Mouse (Mus musculus): Measurements from ENCODE around the gene Timeless. TPM values are rescaled to one million over a fixed set of nuclear protein-coding genes. Genes with fewer than 3 reads are reported as not detected.

The Timeless gene
- polyA plus RNA-seq, 1 experiment from 2014 or later = 15.6 TPM

DNA sequence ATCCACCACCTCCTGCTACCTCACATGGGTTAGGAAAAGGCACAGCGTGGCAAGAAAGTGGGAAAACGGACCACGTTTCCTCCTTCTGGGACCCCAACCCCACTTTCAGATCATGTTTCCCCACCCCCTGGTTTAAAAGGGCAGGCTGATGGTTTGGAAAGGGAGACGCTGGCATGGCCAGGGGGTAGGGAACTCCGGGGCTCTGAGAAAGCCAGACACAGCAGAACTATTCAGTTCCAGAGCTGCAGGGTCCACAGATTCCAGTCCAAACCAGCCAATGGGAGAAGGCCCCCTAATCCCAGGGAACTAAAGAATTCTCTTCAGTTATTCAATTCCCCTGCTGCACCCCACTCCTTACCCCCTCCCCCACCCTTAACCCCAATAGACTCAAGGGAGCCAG lies 6.8 kb upstream of the Timeless start:
- H3K4me3 ChIP-seq (ENCODE audit: low read depth, low read length) = no peak overlapping the region
- H3K9ac ChIP-seq (ENCODE audit: low read depth, low read length) = no peak overlapping the region
- H3K9me3 ChIP-seq (replicated peaks; ENCODE audit: control insufficient read depth, low read length, poor library complexity, severe bottlenecking) = no peaks in the 10 kb centered on the region
- no peak overlapping the region for H3K27ac ChIP-seq (ENCODE audit: low read length)
- H3K36me3 ChIP-seq (ENCODE audit: control insufficient read depth, insufficient read depth, low read length) = no peaks in the 10 kb centered on the region
- no peak overlapping the region for H3K4me2 ChIP-seq (ENCODE audit: low read length)
- 42% methylated on average over 5 of the region's 5 CpGs for WGBS
- H3K4me1 ChIP-seq (ENCODE audit: control insufficient read depth, insufficient read depth, low read length) = no peaks in the 10 kb centered on the region
- ATAC-seq = no peak
- no peaks in the 10 kb centered on the region for H3K27me3 ChIP-seq (ENCODE audit: control insufficient read depth, insufficient read depth, low read depth, low read length)

DNA sequence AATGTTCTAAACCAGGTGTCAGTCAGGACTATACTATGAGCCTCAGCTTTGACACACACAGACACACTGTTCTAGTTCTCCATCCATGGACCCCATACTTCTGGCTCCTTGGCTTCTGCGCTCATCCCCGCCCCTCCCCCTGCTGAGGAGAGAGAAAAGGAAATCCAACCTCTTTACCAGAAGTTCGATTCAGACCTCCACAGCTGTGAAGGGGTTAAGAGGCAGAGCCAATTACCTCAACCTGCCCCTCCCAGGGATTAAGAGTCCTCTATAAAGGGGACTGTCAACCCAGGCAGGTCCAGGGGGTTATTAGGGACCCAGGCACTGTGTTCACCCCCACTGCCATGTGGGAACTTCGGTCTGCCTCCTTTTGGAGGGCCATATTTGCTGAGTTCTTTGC lies 6.3 kb upstream of the Timeless start, which contains the start of gene Mip:
Mip (plus strand) TSS at position 301 of the 400 bp plus-strand sequence.
- H3K4me1 ChIP-seq (ENCODE audit: control insufficient read depth, insufficient read depth, low read length) = no peaks in the 10 kb centered on the region
- no peak within 1 kb of the TSS for H3K4me2 ChIP-seq (ENCODE audit: low read length)
- H3K36me3 ChIP-seq (ENCODE audit: control insufficient read depth, insufficient read depth, low read length) = no peaks in the 10 kb centered on the region
- no peak within 1 kb of the TSS for H3K9ac ChIP-seq (ENCODE audit: low read depth, low read length)
- 34% methylated on average over 4 of the region's 4 CpGs for WGBS
- no peak within 1 kb of the TSS for H3K27ac ChIP-seq (ENCODE audit: low read length)
- H3K9me3 ChIP-seq (replicated peaks; ENCODE audit: control insufficient read depth, low read length, poor library complexity, severe bottlenecking) = no peaks in the 10 kb centered on the region
- H3K27me3 ChIP-seq (ENCODE audit: control insufficient read depth, insufficient read depth, low read depth, low read length) = no peaks in the 10 kb centered on the region
- H3K4me3 ChIP-seq (ENCODE audit: low read depth, low read length) = no peak within 1 kb of the TSS
- ATAC-seq = no peak

DNA sequence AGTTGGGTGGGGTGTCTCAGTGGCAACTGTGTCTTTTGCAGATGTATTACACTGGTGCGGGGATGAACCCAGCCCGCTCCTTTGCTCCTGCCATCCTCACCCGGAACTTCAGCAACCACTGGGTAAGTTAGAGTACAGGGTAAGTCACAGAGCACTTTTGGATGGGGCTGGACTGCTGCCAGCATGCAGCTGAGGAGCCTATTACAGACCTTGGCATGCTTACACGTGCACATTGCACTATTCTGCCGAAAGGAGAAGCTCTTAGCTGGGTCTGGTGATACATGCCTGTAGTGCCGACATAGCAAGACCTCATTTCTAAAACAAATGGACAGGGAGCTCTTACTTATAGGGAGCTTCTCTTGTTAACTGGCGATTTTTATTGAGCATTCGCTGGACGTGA lies 4.3 kb upstream of the Timeless start:
- H3K4me3 ChIP-seq (ENCODE audit: low read depth, low read length) = no peak overlapping the region
- H3K9me3 ChIP-seq (replicated peaks; ENCODE audit: control insufficient read depth, low read length, poor library complexity, severe bottlenecking) = no peaks in the 10 kb centered on the region
- 87% methylated on average over 9 of the region's 9 CpGs for WGBS
- no peak overlapping the region for H3K27ac ChIP-seq (ENCODE audit: low read length)
- H3K4me2 ChIP-seq (ENCODE audit: low read length) = no peak overlapping the region
- H3K27me3 ChIP-seq (ENCODE audit: control insufficient read depth, insufficient read depth, low read depth, low read length) = no peaks in the 10 kb centered on the region
- no peaks in the 10 kb centered on the region for H3K36me3 ChIP-seq (ENCODE audit: control insufficient read depth, insufficient read depth, low read length)
- ATAC-seq = no peak
- H3K4me1 ChIP-seq (ENCODE audit: control insufficient read depth, insufficient read depth, low read length) = peaks cover 6% of the 10 kb centered on the region
- no peak overlapping the region for H3K9ac ChIP-seq (ENCODE audit: low read depth, low read length)

DNA sequence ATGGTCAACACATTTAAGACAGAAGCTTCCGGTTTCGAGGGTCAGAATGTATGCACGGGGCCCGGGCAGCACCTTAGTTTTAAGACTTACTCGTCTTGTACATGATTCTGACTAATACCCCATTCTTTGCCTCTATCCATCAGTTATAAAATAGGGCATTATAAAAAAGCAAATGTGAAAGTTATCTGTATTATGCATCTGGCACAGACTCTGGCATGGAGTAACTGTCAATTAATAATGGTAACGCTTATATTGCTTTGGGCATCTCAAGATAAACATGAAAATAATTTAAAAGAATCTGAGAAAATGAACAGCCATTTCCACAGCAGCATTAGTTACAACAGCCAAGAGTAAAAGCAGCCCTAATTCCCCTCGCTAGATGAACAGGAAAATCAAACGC lies 3.9 kb upstream of the Timeless start:
- WGBS = 91% methylated on average over 8 of the region's 8 CpGs
- Histone ChIP-seq H3K9ac (ENCODE audit: low read depth, low read length) (no peak overlapping the region), H3K27me3 (ENCODE audit: control insufficient read depth, insufficient read depth, low read depth, low read length) (no peaks in the 10 kb centered on the region), H3K27ac (ENCODE audit: low read length) (no peak overlapping the region), H3K9me3 (replicated peaks; ENCODE audit: control insufficient read depth, low read length, poor library complexity, severe bottlenecking) (no peaks in the 10 kb centered on the region), H3K4me1 (ENCODE audit: control insufficient read depth, insufficient read depth, low read length) (peaks cover 9% of the 10 kb centered on the region), H3K36me3 (ENCODE audit: control insufficient read depth, insufficient read depth, low read length) (no peaks in the 10 kb centered on the region), H3K4me3 (ENCODE audit: low read depth, low read length) (no peak overlapping the region), H3K4me2 (ENCODE audit: low read length) (no peak overlapping the region)
- no peak for ATAC-seq

DNA sequence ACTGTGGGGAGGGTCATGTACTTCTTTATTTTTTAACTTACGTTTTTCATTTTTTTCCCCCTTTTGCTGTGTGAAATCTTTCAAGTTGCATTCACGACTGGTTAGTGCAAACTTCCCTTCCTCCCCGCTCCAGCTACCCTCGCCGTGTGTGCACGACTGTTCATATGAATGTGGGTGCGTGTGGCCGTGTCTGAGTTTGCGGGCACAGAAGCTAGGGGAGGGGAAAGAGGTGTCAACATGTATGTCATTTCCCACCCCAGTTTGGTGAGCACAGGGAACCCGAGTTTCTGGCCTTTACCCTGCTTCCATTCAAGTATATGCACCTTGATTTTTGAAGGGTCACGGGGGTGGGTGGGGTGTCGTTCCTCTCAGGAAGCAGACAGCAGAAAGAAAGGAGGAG lies 1.3 kb upstream of the Timeless start:
- H3K4me1 ChIP-seq (ENCODE audit: control insufficient read depth, insufficient read depth, low read length) = peaks cover 9% of the 10 kb centered on the region
- no peak overlapping the region for H3K4me3 ChIP-seq (ENCODE audit: low read depth, low read length)
- no peaks in the 10 kb centered on the region for H3K36me3 ChIP-seq (ENCODE audit: control insufficient read depth, insufficient read depth, low read length)
- no peak overlapping the region for H3K4me2 ChIP-seq (ENCODE audit: low read length)
- H3K27me3 ChIP-seq (ENCODE audit: control insufficient read depth, insufficient read depth, low read depth, low read length) = no peaks in the 10 kb centered on the region
- 84% methylated on average over 12 of the region's 12 CpGs for WGBS
- no peaks in the 10 kb centered on the region for H3K9me3 ChIP-seq (replicated peaks; ENCODE audit: control insufficient read depth, low read length, poor library complexity, severe bottlenecking)
- no peak overlapping the region for H3K9ac ChIP-seq (ENCODE audit: low read depth, low read length)
- no peak for ATAC-seq
- no peak overlapping the region for H3K27ac ChIP-seq (ENCODE audit: low read length)

DNA sequence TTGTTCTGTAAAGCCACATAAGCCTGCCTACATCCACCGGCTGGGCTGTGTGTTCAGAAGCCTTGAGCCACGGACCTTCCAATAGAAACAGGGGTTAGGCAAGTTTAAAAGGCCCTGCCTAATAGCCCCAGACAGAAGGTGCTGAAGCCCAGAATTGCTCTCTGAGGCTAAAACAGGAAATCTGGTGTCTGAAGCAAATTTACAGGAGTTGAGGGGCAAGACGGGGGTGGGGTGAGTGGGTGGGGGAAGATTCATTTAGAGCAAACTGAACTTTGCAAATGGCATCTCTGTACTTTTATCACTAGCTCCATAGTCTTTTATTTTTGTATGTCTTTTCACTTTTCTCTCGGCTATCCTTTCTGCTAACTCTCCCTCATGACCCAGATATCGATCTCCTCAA lies 719 bp upstream of the Timeless start:
- Histone ChIP-seq H3K27ac (ENCODE audit: low read length) (no peak overlapping the region), H3K4me3 (ENCODE audit: low read depth, low read length) (peak overlapping the region; percentile 74), H3K4me2 (ENCODE audit: low read length) (peak overlapping the region; percentile 73), H3K9ac (ENCODE audit: low read depth, low read length) (peak overlapping the region; percentile 84; the same call in 1 of the 2 replicates), H3K27me3 (ENCODE audit: control insufficient read depth, insufficient read depth, low read depth, low read length) (no peaks in the 10 kb centered on the region), H3K4me1 (ENCODE audit: control insufficient read depth, insufficient read depth, low read length) (peaks cover 9% of the 10 kb centered on the region), H3K9me3 (replicated peaks; ENCODE audit: control insufficient read depth, low read length, poor library complexity, severe bottlenecking) (no peaks in the 10 kb centered on the region), H3K36me3 (ENCODE audit: control insufficient read depth, insufficient read depth, low read length) (no peaks in the 10 kb centered on the region)
- 17% methylated on average over 5 of the region's 5 CpGs for WGBS
- no peak for ATAC-seq

DNA sequence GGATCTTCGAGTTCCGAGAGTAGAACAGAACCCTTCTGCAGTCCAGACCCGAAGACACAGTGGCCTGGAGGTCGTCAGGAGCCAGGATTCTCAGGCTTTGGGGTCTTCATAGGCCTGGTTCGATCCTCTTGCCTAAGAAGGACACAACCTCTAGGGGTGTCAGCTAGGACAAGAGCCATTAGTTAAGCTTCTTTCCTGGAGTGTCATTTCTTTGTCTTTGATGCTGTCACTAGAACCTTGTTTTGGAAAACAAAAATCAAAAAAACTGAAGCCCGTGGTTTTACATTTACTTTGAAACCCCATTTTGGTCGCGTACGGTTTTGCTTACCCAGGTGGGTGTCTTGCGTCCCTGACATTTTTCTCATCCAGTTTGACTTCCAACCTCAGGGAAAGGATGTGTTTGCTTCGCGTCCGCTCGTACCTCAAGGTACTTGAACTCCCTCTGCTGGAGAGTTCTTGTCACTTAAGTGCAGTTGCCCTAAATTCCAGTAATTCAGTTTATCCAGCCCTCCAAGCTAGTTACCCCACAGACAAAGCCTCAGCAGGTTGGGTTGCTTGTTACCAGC lies 638 bp downstream of the Timeless start:
- Histone ChIP-seq H3K27me3 (ENCODE audit: control insufficient read depth, insufficient read depth, low read depth, low read length) (no peaks in the 10 kb centered on the region), H3K4me1 (ENCODE audit: control insufficient read depth, insufficient read depth, low read length) (peaks cover 9% of the 10 kb centered on the region), H3K36me3 (ENCODE audit: control insufficient read depth, insufficient read depth, low read length) (no peaks in the 10 kb centered on the region), H3K4me3 (ENCODE audit: low read depth, low read length) (peak overlapping the region; percentile 74), H3K9ac (ENCODE audit: low read depth, low read length) (peak overlapping the region; percentile 84), H3K4me2 (ENCODE audit: low read length) (peak overlapping the region; percentile 73), H3K27ac (ENCODE audit: low read length) (peak overlapping the region; percentile 91), H3K9me3 (replicated peaks; ENCODE audit: control insufficient read depth, low read length, poor library complexity, severe bottlenecking) (no peaks in the 10 kb centered on the region)
- ATAC-seq = no peak
- 0% methylated on average over 14 of the region's 14 CpGs for WGBS

DNA sequence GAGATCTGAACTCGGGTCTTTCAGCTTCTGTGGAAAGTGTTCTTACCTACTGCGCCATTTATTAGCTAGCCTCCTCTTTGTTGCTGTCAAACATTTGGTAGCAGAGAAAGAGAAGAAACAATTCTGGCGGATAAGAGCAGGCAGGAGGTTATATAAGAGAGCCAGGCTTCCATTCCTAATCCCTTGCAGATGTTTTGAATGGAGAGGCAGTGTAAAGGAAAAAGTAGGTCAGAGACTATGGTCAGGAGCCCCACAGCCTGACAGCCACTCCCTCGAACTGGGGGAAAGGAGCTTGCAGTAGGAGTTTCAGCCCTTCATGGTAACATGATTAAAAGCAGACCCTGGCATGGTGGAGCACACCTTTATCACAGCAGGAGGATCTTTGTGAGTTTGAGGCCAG lies 4.5 kb downstream of the Timeless start:
- Histone ChIP-seq H3K4me3 (ENCODE audit: low read depth, low read length) (no peak overlapping the region), H3K27ac (ENCODE audit: low read length) (no peak overlapping the region), H3K9me3 (replicated peaks; ENCODE audit: control insufficient read depth, low read length, poor library complexity, severe bottlenecking) (no peaks in the 10 kb centered on the region), H3K9ac (ENCODE audit: low read depth, low read length) (no peak overlapping the region), H3K36me3 (ENCODE audit: control insufficient read depth, insufficient read depth, low read length) (no peaks in the 10 kb centered on the region), H3K4me1 (ENCODE audit: control insufficient read depth, insufficient read depth, low read length) (peaks cover 6% of the 10 kb centered on the region), H3K27me3 (ENCODE audit: control insufficient read depth, insufficient read depth, low read depth, low read length) (no peaks in the 10 kb centered on the region), H3K4me2 (ENCODE audit: low read length) (no peak overlapping the region)
- ATAC-seq = no peak
- 43% methylated on average over 4 of the region's 4 CpGs for WGBS

DNA sequence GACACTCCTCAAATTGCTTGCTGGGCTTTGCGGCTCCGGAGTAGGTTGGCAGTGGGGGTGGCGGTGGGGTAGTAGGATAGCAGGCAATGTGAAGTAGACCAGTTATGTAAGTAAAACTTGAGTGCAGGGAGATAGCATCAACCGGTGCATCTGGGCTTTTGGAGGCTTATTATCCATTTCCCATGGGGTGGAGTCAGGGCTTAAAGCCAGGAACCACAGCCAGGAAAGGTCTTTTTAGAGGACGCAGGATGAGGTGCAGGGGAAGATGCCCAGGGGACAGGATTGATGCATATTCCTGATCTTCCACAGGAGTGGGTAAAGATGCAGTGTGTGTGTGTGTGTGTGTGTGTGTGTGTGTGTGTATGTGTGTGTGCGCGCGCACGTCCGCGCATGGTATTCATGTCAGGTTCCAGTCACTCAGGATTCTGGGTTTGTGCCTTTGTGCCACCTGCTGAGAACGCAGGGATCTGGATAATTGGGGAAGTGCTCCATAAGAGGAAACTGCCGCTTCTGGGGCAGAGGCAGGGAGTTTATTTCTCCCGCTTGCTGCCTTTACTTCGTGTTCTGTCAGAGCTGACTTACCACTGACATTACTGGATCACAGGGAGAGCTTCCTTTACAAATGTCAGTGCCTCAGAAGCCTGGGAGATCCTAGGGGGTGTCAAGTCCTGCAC lies 6.1 kb downstream of the Timeless start:
- no peaks in the 10 kb centered on the region for H3K36me3 ChIP-seq (ENCODE audit: control insufficient read depth, insufficient read depth, low read length)
- H3K4me1 ChIP-seq (ENCODE audit: control insufficient read depth, insufficient read depth, low read length) = peaks cover 1% of the 10 kb centered on the region
- no peak overlapping the region for H3K27ac ChIP-seq (ENCODE audit: low read length)
- H3K4me3 ChIP-seq (ENCODE audit: low read depth, low read length) = no peak overlapping the region
- ATAC-seq = no peak
- no peaks in the 10 kb centered on the region for H3K9me3 ChIP-seq (replicated peaks; ENCODE audit: control insufficient read depth, low read length, poor library complexity, severe bottlenecking)
- no peaks in the 10 kb centered on the region for H3K27me3 ChIP-seq (ENCODE audit: control insufficient read depth, insufficient read depth, low read depth, low read length)
- H3K9ac ChIP-seq (ENCODE audit: low read depth, low read length) = no peak overlapping the region
- H3K4me2 ChIP-seq (ENCODE audit: low read length) = no peak overlapping the region
- WGBS = 76% methylated on average over 15 of the region's 15 CpGs
